ENCODE assay signal across 23 mouse cellular contexts in the genomic region with DNA sequence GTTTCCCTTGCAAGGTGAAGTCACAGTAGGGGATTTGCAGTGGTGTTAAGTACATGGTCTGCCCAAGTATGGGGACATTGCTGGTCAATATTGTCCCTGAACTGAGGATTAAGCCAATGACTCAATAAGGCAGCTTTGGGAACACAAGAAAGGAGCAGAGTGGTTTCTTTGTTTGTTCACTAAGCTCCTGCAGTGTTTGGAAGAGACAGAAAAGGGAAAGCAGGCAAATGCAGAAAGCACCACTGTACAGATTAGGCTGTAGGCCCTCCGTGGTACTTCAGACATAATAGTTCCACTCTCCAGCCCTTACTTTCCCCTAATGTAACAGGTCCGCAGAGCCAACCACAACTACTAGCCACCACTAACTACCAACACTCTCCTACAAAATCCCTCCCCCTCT.
DNase-seq lines count a peak whose midpoint lies in the region; ATAC-seq lines count a peak whose summit lies in the region.
"Had no signal": no experiment of that assay in that cellular context is flagged by ENCODE, and none has a peak within 500 bp of the region (broad histone marks: within the 10 kb centered on the region; RNA-seq: fewer than 3 reads in every experiment).

No protein-coding gene starts in this region.

- peak; percentile 38; the same call in 1 of the 2 replicates for ATAC-seq in midbrain, embryonic 11.5 days (ENCODE audit: low FRiP score)
- ATAC-seq in midbrain, embryonic 13.5 days = peak; percentile 25
- no peak for ATAC-seq in stomach, embryonic 15.5 days (ENCODE audit: insufficient read depth, low FRiP score, low read depth)

- no peaks in the 10 kb centered on the region for H3K9me3 ChIP-seq in heart, embryonic 10.5 days
- no peaks in the 10 kb centered on the region for H3K9me3 ChIP-seq in midbrain, embryonic 11.5 days (ENCODE audit: control insufficient read depth, low read length)
- no peaks in the 10 kb centered on the region for H3K9me3 ChIP-seq in midbrain, embryonic 13.5 days
- no peaks in the 10 kb centered on the region for H3K9me3 ChIP-seq in stomach, embryonic 15.5 days
- H3K9me3 ChIP-seq: embryonic facial prominence, embryonic 13.5 days; heart, embryonic 15.5 days; limb, embryonic 12.5 days; liver, embryonic 15.5 days; neural tube, embryonic 12.5 days had no signal

- no peak overlapping the region for H3K9ac ChIP-seq in midbrain, embryonic 11.5 days (ENCODE audit: low read length)
- no peak overlapping the region for H3K9ac ChIP-seq in midbrain, embryonic 13.5 days (replicated peaks)
- no peak overlapping the region for H3K9ac ChIP-seq in stomach, embryonic 15.5 days
- H3K9ac ChIP-seq: embryonic facial prominence, embryonic 13.5 days; heart, embryonic 15.5 days; limb, embryonic 12.5 days; liver, embryonic 15.5 days; lung, embryonic 14.5 days; neural tube, embryonic 12.5 days had no signal

- intact Hi-C loops in left cerebral cortex, postnatal 4 days (cut with DNase I) = no loop called here

- 77% methylated on average over 2 of the region's 2 CpGs for WGBS in heart, embryonic 10.5 days
- 27% methylated on average over 2 of the region's 2 CpGs for WGBS in midbrain, embryonic 11.5 days
- 16% methylated on average over 2 of the region's 2 CpGs for WGBS in midbrain, embryonic 13.5 days
- 84% methylated on average over 2 of the region's 2 CpGs for WGBS in stomach, embryonic 15.5 days

- no peak overlapping the region for H3K4me3 ChIP-seq in heart, embryonic 10.5 days
- H3K4me3 ChIP-seq in midbrain, embryonic 11.5 days (ENCODE audit: low read depth, low read length) = no peak overlapping the region
- no peak overlapping the region for H3K4me3 ChIP-seq in midbrain, embryonic 13.5 days (replicated peaks)
- H3K4me3 ChIP-seq in stomach, embryonic 15.5 days (replicated peaks) = no peak overlapping the region
- H3K4me3 ChIP-seq: embryonic facial prominence, embryonic 13.5 days; heart, embryonic 15.5 days; limb, embryonic 12.5 days; liver, embryonic 15.5 days; myocyte; neural tube, embryonic 12.5 days had no signal

- DNase-seq in heart, embryonic 10.5 days (ENCODE audit: low spot score) = no peak
- no peak for DNase-seq in heart, postnatal 4 days
- DNase-seq in midbrain, embryonic 11.5 days (ENCODE audit: low spot score, missing footprints) = peak; percentile 85
- DNase-seq in left cerebral cortex, postnatal 4 days = no peak
- DNase-seq in layer of hippocampus, adult 8-10 months (ENCODE audit: low spot score in 2 of 2) = no peak
- DNase-seq: adrenal gland, postnatal 25 days; B cell, adult 2 months; gastrocnemius, postnatal 14 days; kidney, adult 2 months; layer of hippocampus, adult 9-11 months; lung, embryonic 14.5 days; lung, postnatal 14 days; right cerebral cortex, adult 18-20 months; thymus, postnatal 36 days had no signal

- H3K36me3 ChIP-seq in heart, embryonic 10.5 days = no peaks in the 10 kb centered on the region
- H3K36me3 ChIP-seq in midbrain, embryonic 11.5 days (ENCODE audit: control insufficient read depth, insufficient read depth, low read length) = no peaks in the 10 kb centered on the region
- no peaks in the 10 kb centered on the region for H3K36me3 ChIP-seq in midbrain, embryonic 13.5 days
- no peaks in the 10 kb centered on the region for H3K36me3 ChIP-seq in stomach, embryonic 15.5 days
- H3K36me3 ChIP-seq: embryonic facial prominence, embryonic 13.5 days; heart, embryonic 15.5 days; limb, embryonic 12.5 days; liver, embryonic 15.5 days; neural tube, embryonic 12.5 days had no signal

- H3K4me1 ChIP-seq in heart, embryonic 10.5 days = peaks cover 47% of the 10 kb centered on the region
- H3K4me1 ChIP-seq in midbrain, embryonic 11.5 days (ENCODE audit: control insufficient read depth, insufficient read depth, low read length) = peaks cover 23% of the 10 kb centered on the region
- peaks cover 33% of the 10 kb centered on the region for H3K4me1 ChIP-seq in midbrain, embryonic 13.5 days (replicated peaks)
- 0 out of 2 replicates have a peak, but pooled peaks cover 4% of the 10 kb centered on the region for H3K4me1 ChIP-seq in stomach, embryonic 15.5 days
- H3K4me1 ChIP-seq: liver, embryonic 15.5 days had no signal

- no peak overlapping the region for H3K4me2 ChIP-seq in midbrain, embryonic 11.5 days
- H3K4me2 ChIP-seq in midbrain, embryonic 13.5 days (replicated peaks) = no peak overlapping the region
- H3K4me2 ChIP-seq in stomach, embryonic 15.5 days = no peak overlapping the region
- H3K4me2 ChIP-seq: embryonic facial prominence, embryonic 13.5 days; heart, embryonic 15.5 days; limb, embryonic 12.5 days; liver, embryonic 15.5 days; lung, embryonic 14.5 days; neural tube, embryonic 12.5 days had no signal

- H3K27ac ChIP-seq in heart, embryonic 10.5 days = 0 out of 2 replicates have a peak overlapping the region, but pooled peaks have one; percentile 52
- H3K27ac ChIP-seq in midbrain, embryonic 11.5 days (ENCODE audit: low read depth, low read length) = no peak overlapping the region
- H3K27ac ChIP-seq in midbrain, embryonic 13.5 days = peak overlapping the region; percentile 74; the same call in 1 of the 2 replicates
- peak overlapping the region; percentile 37 for H3K27ac ChIP-seq in stomach, embryonic 15.5 days
- H3K27ac ChIP-seq: embryonic facial prominence, embryonic 13.5 days; heart, embryonic 15.5 days; kidney, postnatal 0 days; limb, embryonic 12.5 days; liver, embryonic 15.5 days; neural tube, embryonic 12.5 days had no signal

- H3K27me3 ChIP-seq in heart, embryonic 10.5 days (ENCODE audit: insufficient read depth, poor library complexity, severe bottlenecking) = no peaks in the 10 kb centered on the region
- no peaks in the 10 kb centered on the region for H3K27me3 ChIP-seq in midbrain, embryonic 11.5 days (ENCODE audit: control insufficient read depth, insufficient read depth, low read length)
- H3K27me3 ChIP-seq in midbrain, embryonic 13.5 days = peaks cover 6% of the 10 kb centered on the region; the same call in 1 of the 2 replicates
- no peaks in the 10 kb centered on the region for H3K27me3 ChIP-seq in stomach, embryonic 15.5 days (replicated peaks)
- H3K27me3 ChIP-seq: embryonic facial prominence, embryonic 13.5 days; heart, embryonic 15.5 days; limb, embryonic 12.5 days; liver, embryonic 15.5 days; neural tube, embryonic 12.5 days had no signal
